Mouse (Mus musculus): ENCODE data around the gene Abhd8.
A peak's percentile ranks its signal among the peaks of the same experiment; 100 is the strongest.
"Not testable (repeated sequence)": the region's sequence is repeated elsewhere in the genome, so short reads cannot be mapped to it uniquely, and the experiment has no call there.

The Abhd8 gene

DNA sequence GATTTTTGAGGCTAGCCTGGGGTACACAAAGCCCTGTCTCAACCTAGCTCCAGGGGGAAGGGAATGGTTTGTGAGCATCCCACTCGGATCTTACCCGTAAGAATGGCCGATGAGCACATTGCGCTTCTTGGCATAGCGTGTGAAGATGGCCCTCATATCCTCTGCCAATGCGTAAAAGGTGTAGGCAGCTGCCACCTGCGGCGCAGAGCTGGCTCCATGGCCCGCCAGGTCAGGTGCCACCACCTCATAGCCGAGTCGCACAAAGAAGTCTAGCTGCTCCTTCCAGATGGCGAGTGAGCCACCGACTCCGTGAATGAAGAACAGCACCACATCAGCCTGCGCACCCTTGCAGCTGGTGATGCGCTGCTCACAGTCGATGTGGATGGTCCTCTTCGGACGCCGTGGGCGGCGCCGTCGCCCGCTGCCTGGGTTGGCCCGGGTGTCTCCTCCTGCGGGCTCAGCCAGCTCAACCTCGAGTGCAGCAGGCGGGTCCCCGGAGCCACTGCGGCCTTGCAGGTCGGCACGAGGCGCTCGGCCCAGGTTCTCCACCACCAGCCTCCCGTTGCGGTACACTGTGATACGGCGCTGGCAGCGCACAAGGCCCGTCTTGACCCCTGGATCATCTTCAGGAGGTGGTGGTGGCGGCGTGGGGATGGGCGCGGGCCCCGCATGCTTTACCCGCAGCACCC, 2.2 kb downstream of the Abhd8 start:
- no peak for DNase-seq (ENCODE audit: low spot score)

DNA sequence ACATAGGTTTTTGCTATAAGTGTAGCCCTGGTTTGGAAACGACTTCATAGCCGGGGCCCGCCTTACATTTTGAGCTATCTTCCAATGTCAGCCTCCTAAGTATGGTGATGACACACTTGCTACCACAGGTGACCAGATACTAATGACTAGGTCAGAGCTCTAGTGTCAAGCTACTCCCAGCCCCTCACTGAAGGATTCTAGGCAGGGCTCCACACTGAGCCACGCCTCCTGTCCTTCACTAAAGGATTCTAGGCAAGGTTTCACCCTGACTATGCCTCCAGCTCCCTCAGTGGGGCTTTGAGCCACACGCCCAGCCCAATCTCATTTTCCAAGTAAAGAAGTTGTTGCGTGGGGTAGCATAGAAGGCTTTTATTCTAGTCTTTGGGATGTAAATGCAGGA, 2.7 kb downstream of the Abhd8 start:
- DNase-seq (ENCODE audit: low spot score) = no peak

DNA sequence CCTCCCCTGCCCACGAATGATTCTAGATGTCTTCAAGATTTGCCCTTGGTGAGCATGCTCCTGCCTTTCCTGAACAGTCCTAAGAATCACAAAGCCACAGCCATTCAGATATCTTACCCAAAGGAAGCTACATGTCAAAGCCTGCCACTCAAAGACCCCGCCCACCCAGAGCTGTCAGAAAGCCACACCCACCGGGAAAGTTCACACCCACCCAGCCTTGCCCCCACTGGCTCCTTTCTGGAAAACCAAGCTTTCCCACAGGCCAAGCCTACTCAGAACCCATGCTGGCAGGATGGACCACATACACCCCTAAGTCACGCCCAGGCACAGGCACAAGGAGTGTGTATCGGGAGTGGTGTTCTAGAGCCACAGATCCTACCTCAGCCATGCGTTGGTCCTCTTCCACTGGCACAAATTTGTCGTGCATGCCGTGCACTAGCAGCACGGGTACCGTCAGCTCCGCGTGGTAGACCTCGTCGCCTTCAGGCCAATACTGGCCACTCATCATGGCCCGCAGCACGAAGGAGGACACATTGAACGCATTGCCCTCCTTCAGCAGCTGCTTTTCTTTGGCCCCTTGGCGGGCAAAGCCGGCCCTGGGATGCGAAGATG, 5.7 kb downstream of the Abhd8 start:
- DNase-seq (ENCODE audit: low spot score) = no peak

DNA sequence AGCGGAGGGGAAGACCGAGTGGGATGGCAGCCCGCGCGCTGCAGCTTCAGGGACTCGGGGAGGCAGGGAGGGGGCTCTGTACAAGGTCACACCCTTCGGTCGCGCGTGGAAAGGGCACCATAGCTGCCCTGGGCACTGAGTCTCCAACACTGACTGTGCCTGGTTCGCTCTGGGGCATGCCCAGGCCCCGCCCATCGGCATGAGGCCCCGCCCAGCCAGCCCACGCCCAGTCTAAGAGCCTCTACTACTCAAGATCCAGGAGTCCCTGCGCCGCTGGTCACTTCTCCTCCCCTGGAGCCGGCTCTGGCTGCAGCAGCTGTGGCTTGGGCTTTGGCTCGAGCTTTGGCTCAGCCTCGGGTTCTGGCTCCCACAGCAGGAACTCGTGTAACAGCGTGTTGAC, 6.5 kb downstream of the Abhd8 start:
- no peak for DNase-seq (ENCODE audit: low spot score)

DNA sequence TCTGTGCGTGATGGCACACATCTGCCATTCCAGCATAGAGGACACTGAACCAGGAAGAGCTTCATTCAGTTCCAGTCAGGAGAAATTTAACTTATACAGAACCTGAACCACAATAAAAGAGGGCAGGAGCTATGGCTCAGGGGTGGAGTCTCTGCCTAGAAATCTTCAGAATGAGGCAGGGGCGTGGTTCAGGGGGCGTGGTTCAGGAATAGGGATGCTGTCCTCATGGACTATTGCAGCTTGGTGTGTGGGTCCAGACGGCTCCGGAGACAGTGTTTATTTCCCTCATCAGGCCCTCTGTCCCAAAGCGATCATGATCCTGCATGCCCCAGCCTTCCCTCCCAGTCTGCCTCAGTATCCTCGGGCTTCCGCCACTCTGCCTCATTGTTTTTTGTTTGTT, 8.8 kb downstream of the Abhd8 start:
- DNase-seq (ENCODE audit: low spot score) = no peak

DNA sequence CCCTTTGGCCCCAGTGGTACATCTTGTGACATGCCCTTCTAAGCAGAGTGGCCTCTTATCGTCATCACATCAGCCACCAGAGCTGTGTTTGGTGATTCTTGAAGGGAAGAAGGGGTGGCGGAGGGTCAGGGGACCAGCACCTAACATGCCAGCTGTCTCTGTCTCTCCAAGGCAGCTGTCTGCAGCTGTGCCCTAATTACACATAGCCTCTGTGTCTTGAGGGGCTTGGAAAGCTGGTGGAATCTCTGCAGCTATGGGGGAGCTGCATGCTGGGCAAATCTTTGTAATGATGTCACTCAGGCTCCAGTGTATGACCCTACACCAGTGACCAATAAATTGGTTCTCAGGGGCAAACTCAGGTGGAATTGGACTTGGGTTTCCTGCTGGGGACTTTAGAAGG, 10.8 kb downstream of the Abhd8 start:
- DNase-seq (ENCODE audit: low spot score) = no peak

DNA sequence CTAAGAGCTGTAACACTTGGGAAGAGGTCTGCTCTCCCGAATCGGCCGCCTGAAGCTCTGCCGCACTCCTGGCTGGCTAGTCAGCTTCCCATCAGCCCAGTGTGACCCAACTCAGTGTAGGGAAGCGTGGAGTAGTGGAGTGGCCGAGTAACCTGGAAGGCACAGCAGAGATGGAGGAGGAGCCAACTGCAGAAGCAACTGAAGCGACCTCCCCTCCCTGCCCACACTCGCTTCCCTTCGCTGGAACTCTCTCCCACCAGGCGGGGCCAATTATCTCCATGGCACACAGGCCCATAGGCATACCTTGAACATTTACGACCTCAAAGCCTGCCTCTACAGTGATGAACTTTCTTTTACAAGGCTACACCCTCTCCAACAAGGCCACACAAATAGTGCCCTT, 11.7 kb downstream of the Abhd8 start:
- no peak for DNase-seq (ENCODE audit: low spot score)

DNA sequence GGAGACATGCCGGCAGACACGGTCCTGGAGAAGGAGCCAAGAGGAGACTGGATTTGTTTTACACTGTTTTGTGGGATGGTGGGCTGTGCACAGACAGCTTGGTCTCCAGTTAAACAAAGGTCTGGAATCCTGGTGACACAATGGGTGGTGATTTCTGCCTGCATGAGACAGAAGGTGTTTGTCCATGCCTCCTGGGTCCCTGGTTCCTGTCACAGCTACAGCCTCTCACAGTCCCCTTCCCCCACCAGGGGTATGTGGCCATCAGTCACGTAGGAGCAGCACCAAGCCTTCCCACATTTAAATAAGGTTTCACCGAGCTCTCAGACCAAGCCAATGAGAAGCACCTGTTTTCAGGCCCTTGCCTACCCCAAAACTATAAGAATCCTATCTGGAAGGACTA, 12.1 kb downstream of the Abhd8 start:
- DNase-seq (ENCODE audit: low spot score) = no peak

DNA sequence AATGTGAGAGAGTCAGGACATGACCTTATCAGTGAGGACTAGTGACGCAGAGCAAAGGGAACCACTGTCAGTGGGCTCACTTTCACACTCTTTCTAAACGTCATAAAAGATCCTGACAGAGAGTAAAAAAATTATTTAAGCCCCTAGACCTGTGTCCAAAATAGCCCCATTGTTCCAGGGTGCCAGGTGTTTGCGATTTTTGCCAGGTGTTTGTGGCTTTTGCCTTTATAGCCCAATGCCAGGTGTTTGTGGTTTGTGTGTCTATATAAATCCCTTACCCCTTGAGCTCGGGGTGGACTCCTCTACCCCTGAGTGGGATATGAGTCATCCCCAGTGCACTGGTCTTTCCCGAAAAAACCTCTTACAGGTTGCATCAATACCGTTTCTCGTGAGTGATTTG, 18.4 kb downstream of the Abhd8 start:
- DNase-seq (ENCODE audit: low spot score) = no peak

DNA sequence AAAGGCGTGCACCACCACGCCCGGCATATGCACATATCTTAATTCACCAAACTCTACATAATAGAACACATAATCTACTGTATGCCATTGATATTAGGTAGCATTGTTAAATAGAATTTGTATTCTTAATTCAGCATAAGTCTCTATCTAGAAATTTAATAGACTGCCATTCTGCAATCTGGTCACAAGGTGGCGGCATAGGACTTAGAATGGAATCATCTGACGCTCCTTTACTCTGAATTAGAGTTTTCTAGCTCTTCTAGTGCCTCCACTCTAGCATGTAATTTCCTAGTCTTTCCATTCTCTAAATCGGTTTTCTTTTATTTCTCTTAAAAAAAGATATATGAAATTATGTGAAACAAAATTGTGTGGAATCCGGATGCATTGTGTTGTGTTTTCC, 22.1 kb downstream of the Abhd8 start:
- peak; percentile 85 for DNase-seq (ENCODE audit: low spot score)

DNA sequence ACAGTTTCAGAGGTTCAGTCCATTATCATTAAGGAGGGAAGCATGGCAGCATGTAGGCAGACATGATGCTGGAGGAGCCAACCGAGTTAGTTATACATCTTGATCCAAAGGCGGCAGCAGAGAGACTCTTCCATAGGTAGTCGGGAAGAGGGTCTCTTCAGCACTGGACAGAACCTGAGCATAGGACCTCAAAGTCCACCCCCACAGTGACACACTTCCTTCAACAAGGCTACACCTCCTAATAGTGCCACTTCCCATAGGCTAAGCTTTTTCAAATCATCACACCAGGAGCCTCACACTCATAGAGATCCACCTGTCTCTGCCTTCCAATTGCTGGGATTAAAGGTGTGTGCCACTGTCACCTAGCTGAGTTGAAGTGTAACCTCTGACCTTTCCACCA, 26.4 kb downstream of the Abhd8 start:
- no peak for DNase-seq (ENCODE audit: low spot score)

DNA sequence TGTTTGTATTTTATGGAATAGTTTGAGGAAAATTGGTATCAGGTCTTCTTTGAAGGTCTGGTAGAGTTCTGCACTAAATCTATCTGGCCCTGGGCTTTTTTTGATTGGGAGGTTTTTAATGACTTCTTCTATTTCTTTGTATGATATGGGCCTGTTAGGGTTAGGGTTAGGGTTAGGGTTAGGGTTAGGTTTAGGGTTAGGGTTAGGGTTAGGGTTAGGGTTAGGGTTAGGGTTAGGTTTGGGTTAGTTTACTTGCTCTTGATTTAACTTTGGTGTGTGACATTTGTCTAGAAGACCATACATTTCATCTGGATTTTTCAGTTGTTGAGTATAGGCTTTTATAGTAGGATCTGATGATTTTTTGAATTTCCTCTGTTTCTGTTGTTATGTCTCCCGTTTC, 30.5 kb downstream of the Abhd8 start:
- DNase-seq (ENCODE audit: low spot score) = not testable (repeated sequence)

DNA sequence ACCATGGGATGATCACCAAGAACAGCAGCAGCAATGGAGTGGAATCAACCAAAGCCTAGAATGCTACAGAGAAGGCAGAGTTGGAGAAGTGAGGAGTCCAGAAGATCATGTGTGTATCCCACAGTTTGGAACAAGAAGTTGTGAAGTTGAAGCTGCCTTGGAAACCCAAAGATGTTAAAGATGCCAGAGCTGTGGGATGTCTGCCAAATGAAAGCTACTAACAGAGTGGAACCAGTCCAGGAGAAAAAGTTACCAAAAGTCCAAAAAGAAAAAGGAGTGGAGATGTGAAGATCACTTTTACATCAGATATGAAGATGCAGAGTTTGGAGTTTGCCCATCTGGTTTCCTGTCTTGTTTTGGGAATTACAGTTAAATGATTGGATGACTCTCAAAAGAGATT, 41.3 kb downstream of the Abhd8 start:
- DNase-seq (ENCODE audit: low spot score) = no peak

DNA sequence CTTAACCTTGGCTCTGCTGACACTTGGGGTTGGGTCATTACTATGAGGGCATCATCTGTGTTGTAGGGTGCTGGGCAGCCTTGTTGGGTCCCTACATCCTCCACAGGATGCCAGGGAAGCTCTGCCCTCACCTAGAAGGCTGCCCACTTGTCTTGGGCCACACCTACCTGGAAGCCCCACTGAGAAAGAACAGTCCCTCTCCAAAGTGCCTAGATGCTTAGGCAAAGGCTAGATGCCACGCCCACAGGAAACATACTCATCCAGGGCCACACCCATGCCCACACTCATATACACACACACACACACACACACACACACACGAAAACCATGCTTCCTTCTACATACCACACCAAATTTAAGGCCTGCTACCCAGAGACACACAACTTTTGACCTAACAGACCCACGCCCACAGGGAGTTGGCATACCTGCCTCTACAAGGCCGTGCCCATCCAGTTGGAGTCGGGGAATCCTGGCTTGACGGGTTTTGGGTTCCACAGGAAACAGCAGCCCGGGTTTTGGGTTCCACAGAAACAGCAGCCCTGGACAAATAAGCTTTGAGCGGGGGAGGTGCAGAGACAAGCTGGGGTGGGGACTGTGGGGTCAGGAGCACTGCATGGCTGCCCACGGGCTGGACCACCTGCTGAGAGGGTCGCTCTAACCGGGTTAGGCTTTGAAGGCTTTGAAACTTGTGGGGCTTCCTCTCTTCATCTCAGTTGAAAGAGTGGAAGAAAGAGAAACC, 51.8 kb downstream of the Abhd8 start:
- no peak for DNase-seq (ENCODE audit: low spot score)

DNA sequence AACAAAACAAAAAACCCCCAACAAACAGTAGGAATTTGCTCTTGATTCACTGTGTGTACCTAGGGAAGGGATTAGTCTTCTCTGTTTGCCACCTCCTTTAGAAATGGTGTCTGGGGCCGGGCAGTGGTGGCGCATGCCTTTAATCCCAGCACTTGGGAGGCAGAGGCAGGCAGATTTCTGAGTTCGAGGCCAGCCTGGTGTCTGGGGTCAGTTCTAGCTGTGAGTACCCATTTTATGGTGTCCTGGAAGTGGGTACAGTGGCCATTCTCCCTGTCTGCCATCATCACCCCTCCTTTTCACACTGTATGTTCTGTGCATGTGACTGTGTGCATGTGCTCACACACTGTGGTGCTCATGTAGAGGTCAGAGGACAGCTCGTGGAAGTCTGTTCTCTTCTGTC, 55.2 kb downstream of the Abhd8 start:
- no peak for DNase-seq (ENCODE audit: low spot score)

DNA sequence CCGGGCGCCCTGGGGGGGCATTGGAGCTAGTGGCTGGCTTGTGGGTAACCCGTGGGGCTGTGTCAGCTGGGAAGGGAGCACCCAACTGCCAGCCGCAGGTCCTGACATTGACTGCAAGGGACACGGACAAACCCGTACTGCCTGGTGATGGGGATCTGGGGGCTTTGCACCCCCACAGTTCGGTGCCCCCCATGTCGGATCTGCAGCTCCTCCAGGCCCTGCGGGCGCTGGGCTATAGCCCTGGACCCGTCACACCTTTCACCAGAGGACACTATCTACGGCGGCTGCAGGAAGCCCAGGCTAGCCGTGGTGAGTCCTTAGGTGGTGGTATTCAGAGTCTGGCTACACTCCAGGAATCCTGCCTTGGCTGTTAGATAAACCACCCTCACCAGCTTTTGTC, 56.0 kb downstream of the Abhd8 start:
- no peak for DNase-seq (ENCODE audit: low spot score)
